Comparison of ENCODE assay signal across 9 mouse cellular contexts in the genomic region with DNA sequence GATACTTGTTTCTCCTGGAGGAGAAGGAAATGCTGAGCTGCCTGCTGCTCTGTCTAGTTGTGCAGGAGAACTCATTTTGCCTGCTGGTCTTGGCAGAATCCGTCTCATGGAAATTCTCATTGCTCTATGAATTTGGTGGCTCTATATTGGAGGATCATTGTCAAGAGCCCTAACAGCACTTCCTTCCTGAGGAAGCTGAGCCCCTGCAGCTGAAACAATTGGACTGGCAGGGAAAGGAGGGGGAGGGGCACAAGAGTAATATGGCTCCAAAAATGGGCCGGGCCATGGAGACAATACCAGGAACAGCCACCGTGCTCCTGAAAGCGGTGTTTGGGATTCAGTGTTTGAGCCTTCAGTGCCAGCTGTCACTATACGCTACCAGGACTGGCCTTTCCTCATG. TPM values are rescaled to one million over a fixed set of nuclear protein-coding genes. Genes with fewer than 3 reads are reported as not detected.
DNase-seq lines count a peak whose midpoint lies in the region; ATAC-seq and TF ChIP-seq lines count a peak whose summit lies in the region.
"Had no signal": no experiment of that assay in that cellular context is flagged by ENCODE, and none has a peak within 500 bp of the region (broad histone marks: within the 10 kb centered on the region; RNA-seq: fewer than 3 reads in every experiment).

No protein-coding gene starts in this region.

- H3K4me3 ChIP-seq in hindbrain, embryonic 15.5 days = no peak overlapping the region
- H3K4me3 ChIP-seq in hindbrain, embryonic 16.5 days (ENCODE audit: low read length) = no peak overlapping the region
- no peak overlapping the region for H3K4me3 ChIP-seq in kidney, postnatal 0 days (replicated peaks; ENCODE audit: low read depth, low read length)

- ATAC-seq in hindbrain, embryonic 15.5 days (ENCODE audit: low FRiP score, low read depth) = no peak
- ATAC-seq in hindbrain, embryonic 16.5 days = no peak
- no peak; the same call in 1 of the 2 replicates for ATAC-seq in kidney, postnatal 0 days (replicated peaks; ENCODE audit: low FRiP score, low read depth)
- ATAC-seq in activated CD4-positive, CD25-positive, alpha-beta regulatory T cell, adult 4 months = no peak

- no peaks in the 10 kb centered on the region for H3K27me3 ChIP-seq in hindbrain, embryonic 15.5 days
- no peaks in the 10 kb centered on the region for H3K27me3 ChIP-seq in hindbrain, embryonic 16.5 days (replicated peaks; ENCODE audit: control insufficient read depth, insufficient read depth, low read length)
- no peaks in the 10 kb centered on the region for H3K27me3 ChIP-seq in kidney, postnatal 0 days (ENCODE audit: insufficient read depth, low read length)

- 61% methylated on average over 5 of the region's 5 CpGs for WGBS in hindbrain, embryonic 15.5 days
- WGBS in hindbrain, embryonic 16.5 days = 63% methylated on average over 5 of the region's 5 CpGs
- 68% methylated on average over 5 of the region's 5 CpGs for WGBS in kidney, postnatal 0 days

- no peaks in the 10 kb centered on the region for H3K9me3 ChIP-seq in hindbrain, embryonic 15.5 days
- H3K9me3 ChIP-seq in hindbrain, embryonic 16.5 days (ENCODE audit: control insufficient read depth, low read length) = no peaks in the 10 kb centered on the region
- no peaks in the 10 kb centered on the region for H3K9me3 ChIP-seq in kidney, postnatal 0 days (replicated peaks; ENCODE audit: low read length)

- no peak overlapping the region for H3K4me2 ChIP-seq in hindbrain, embryonic 15.5 days
- no peak overlapping the region for H3K4me2 ChIP-seq in hindbrain, embryonic 16.5 days (ENCODE audit: low read length)
- no peak overlapping the region for H3K4me2 ChIP-seq in kidney, postnatal 0 days (ENCODE audit: low read length)

- H3K27ac ChIP-seq in hindbrain, embryonic 15.5 days (replicated peaks) = peak overlapping the region; percentile 51; the same call in 1 of the 2 replicates
- no peak overlapping the region for H3K27ac ChIP-seq in hindbrain, embryonic 16.5 days (ENCODE audit: low read depth, low read length)
- H3K27ac ChIP-seq in kidney, postnatal 0 days = peak overlapping the region; percentile 77

- TF ChIP-seq CTCF in kidney, postnatal 0 days (IDR thresholded peaks at IDR 0.05; ENCODE audit: low read depth) = no peak; the same call in 1 of the 2 replicates

- no peaks in the 10 kb centered on the region for H3K4me1 ChIP-seq in hindbrain, embryonic 15.5 days (replicated peaks)
- no peaks in the 10 kb centered on the region for H3K4me1 ChIP-seq in hindbrain, embryonic 16.5 days (ENCODE audit: control insufficient read depth, insufficient read depth, low read depth, low read length)
- no peaks in the 10 kb centered on the region for H3K4me1 ChIP-seq in kidney, postnatal 0 days (replicated peaks; ENCODE audit: insufficient read depth, low read length)

- no peaks in the 10 kb centered on the region for H3K36me3 ChIP-seq in hindbrain, embryonic 15.5 days
- H3K36me3 ChIP-seq in hindbrain, embryonic 16.5 days (ENCODE audit: control insufficient read depth, insufficient read depth, low read length) = no peaks in the 10 kb centered on the region
- no peaks in the 10 kb centered on the region for H3K36me3 ChIP-seq in kidney, postnatal 0 days (ENCODE audit: insufficient read depth, low read length)

- no peak overlapping the region for H3K9ac ChIP-seq in hindbrain, embryonic 15.5 days
- H3K9ac ChIP-seq in hindbrain, embryonic 16.5 days (ENCODE audit: low read depth, low read length) = no peak overlapping the region
- H3K9ac ChIP-seq in kidney, postnatal 0 days (ENCODE audit: low read depth, low read length) = no peak overlapping the region

- DNase-seq in heart, adult 8-10 months (ENCODE audit: low spot score) = peak; percentile 82
- peak; percentile 63 for DNase-seq in kidney, postnatal 0 days (ENCODE audit: low spot score)
- DNase-seq in lung, postnatal 25 days (ENCODE audit: low spot score) = peak; percentile 87
- no peak for DNase-seq in urinary bladder, postnatal 36 days (ENCODE audit: low spot score in 2 of 2)
- no peak for DNase-seq in MN1 (ENCODE audit: low spot score)
- DNase-seq: right cerebral cortex, postnatal 25 days had no signal

RNA-seq across cellular contexts. Expression of gene She, which starts 22.6 kb away (rescaled TPM):
- polyA plus RNA-seq in hindbrain, embryonic 15.5 days (2015; fragmentation: Nextera tagmentation; extraction: Ambion mirVana) = 1.6 and 1.8 TPM in 2 replicates
- polyA plus RNA-seq in hindbrain, embryonic 16.5 days (2015; fragmentation: Nextera tagmentation; extraction: Ambion mirVana) = 1.2 and 1.4 TPM in 2 replicates
- 10 to 100 TPM in 3 of 4 experiments, 1 to 10 TPM in 1; 8.5 to 14.1 (median 12.4) TPM for total RNA-seq in heart, adult 8-10 months (2022)
- polyA plus RNA-seq in kidney, postnatal 0 days (2015; fragmentation: Nextera tagmentation; extraction: Ambion mirVana) = 5.4 and 5.9 TPM in 2 replicates
- 10 to 100 TPM in 1 of 2 experiments, 1 to 10 TPM in 1; 8.7 to 10.2 TPM for polyA plus RNA-seq in activated CD4-positive, CD25-positive, alpha-beta regulatory T cell, adult 4 months (2017; shearing (Covaris generic))

RNA-seq across cellular contexts. Expression of gene Il6ra, which starts 59.2 kb away (rescaled TPM):
- 1.3 and 1.4 TPM in 2 replicates for polyA plus RNA-seq in hindbrain, embryonic 15.5 days (2015; fragmentation: Nextera tagmentation; extraction: Ambion mirVana)
- polyA plus RNA-seq in hindbrain, embryonic 16.5 days (2015; fragmentation: Nextera tagmentation; extraction: Ambion mirVana) = 1.1 and 1.2 TPM in 2 replicates
- 1 to 10 TPM; 2.8 to 4.3 (median 3.1) TPM for total RNA-seq in heart, adult 8-10 months (2022)
- 1.7 and 2.0 TPM in 2 replicates for polyA plus RNA-seq in kidney, postnatal 0 days (2015; fragmentation: Nextera tagmentation; extraction: Ambion mirVana)
- polyA plus RNA-seq in activated CD4-positive, CD25-positive, alpha-beta regulatory T cell, adult 4 months (2017; shearing (Covaris generic)) = 10 to 100 TPM; 20.6 to 29.5 TPM

Comparison
In these comparisons a context has a peak if more than half of its experiments do, and no peak if none do; other contexts are left out.
1. DNase-seq: peak in heart, adult 8-10 months (single experiment), kidney, postnatal 0 days (single experiment) and lung, postnatal 25 days (single experiment); none in urinary bladder, postnatal 36 days (0 of 2) and MN1 (single experiment).